11 mouse cellular contexts compared by ENCODE assay signal in genomic region chr1:171193911-171194830, GRCm38 (mm10). TPM values are rescaled to one million over a fixed set of nuclear protein-coding genes. Genes with fewer than 3 reads are reported as not detected.
DNase-seq lines count a peak whose midpoint lies in the region; ATAC-seq and TF ChIP-seq lines count a peak whose summit lies in the region.
"Had no signal": no experiment of that assay in that cellular context is flagged by ENCODE, and none has a peak within 500 bp of the region (broad histone marks: within the 10 kb centered on the region; RNA-seq: fewer than 3 reads in every experiment).

No protein-coding gene starts in this region.

- H3K27ac ChIP-seq in liver, postnatal 0 days (ENCODE audit: low read depth), result no peak overlapping the region
- H3K27ac ChIP-seq in heart, postnatal 0 days (ENCODE audit: low read depth), result peak overlapping the region; percentile 47
- no peak overlapping the region for H3K27ac ChIP-seq in midbrain, embryonic 12.5 days (replicated peaks)
- H3K27ac ChIP-seq in stomach, embryonic 16.5 days (ENCODE audit: low read length), result no peak overlapping the region
- H3K27ac ChIP-seq in kidney, adult 2 months (ENCODE audit: insufficient read depth, low read depth, low read length), result no peak overlapping the region
- H3K27ac ChIP-seq: liver, embryonic 15.5 days had no signal

- intact Hi-C loops in left cerebral cortex, postnatal 25 days (cut with DNase I), result no loop called here

- peaks cover 21% of the 10 kb centered on the region for H3K27me3 ChIP-seq in liver, postnatal 0 days (ENCODE audit: insufficient read depth, low read length)
- H3K27me3 ChIP-seq in heart, postnatal 0 days (ENCODE audit: control insufficient read depth, insufficient read depth, low read length), result no peaks in the 10 kb centered on the region
- peaks cover 48% of the 10 kb centered on the region for H3K27me3 ChIP-seq in midbrain, embryonic 12.5 days
- peaks cover 19% of the 10 kb centered on the region for H3K27me3 ChIP-seq in stomach, embryonic 16.5 days (ENCODE audit: control insufficient read depth, insufficient read depth, low read length)
- 0 out of 2 replicates have a peak, but pooled peaks cover 3% of the 10 kb centered on the region for H3K27me3 ChIP-seq in kidney, adult 2 months (replicated peaks; ENCODE audit: control insufficient read depth, insufficient read depth, low read length)

- H3K9ac ChIP-seq in liver, postnatal 0 days (replicated peaks), result no peak overlapping the region; the same call in 1 of the 2 replicates
- H3K9ac ChIP-seq in heart, postnatal 0 days (replicated peaks; ENCODE audit: low read depth, low read length), result peak overlapping the region; percentile 5; the same call in 1 of the 2 replicates
- H3K9ac ChIP-seq in midbrain, embryonic 12.5 days (replicated peaks), result no peak overlapping the region
- no peak overlapping the region for H3K9ac ChIP-seq in stomach, embryonic 16.5 days (ENCODE audit: low read length)
- H3K9ac ChIP-seq: liver, embryonic 15.5 days had no signal

- no peak overlapping the region for H3K4me3 ChIP-seq in liver, postnatal 0 days (ENCODE audit: low read depth, low read length)
- H3K4me3 ChIP-seq in heart, postnatal 0 days (ENCODE audit: low read depth, low read length), result peak overlapping the region; percentile 64
- 0 out of 2 replicates have a peak overlapping the region, but pooled peaks have one; percentile 1 for H3K4me3 ChIP-seq in midbrain, embryonic 12.5 days
- H3K4me3 ChIP-seq in stomach, embryonic 16.5 days (replicated peaks; ENCODE audit: low read length), result no peak overlapping the region
- H3K4me3 ChIP-seq in kidney, adult 2 months (ENCODE audit: insufficient read depth, low read depth, low read length), result no peak overlapping the region
- H3K4me3 ChIP-seq: liver, embryonic 15.5 days had no signal

- peaks cover 13% of the 10 kb centered on the region for H3K4me1 ChIP-seq in liver, postnatal 0 days (ENCODE audit: insufficient read depth)
- peaks cover 33% of the 10 kb centered on the region for H3K4me1 ChIP-seq in heart, postnatal 0 days (ENCODE audit: control insufficient read depth, insufficient read depth)
- peaks cover 38% of the 10 kb centered on the region for H3K4me1 ChIP-seq in midbrain, embryonic 12.5 days
- peaks cover 26% of the 10 kb centered on the region for H3K4me1 ChIP-seq in stomach, embryonic 16.5 days (ENCODE audit: control insufficient read depth, insufficient read depth, low read length)
- H3K4me1 ChIP-seq in kidney, adult 2 months (ENCODE audit: control insufficient read depth, insufficient read depth, low read length), result peaks cover 2% of the 10 kb centered on the region; the same call in 1 of the 2 replicates

- TF ChIP-seq POLR2A in kidney, adult 2 months (IDR thresholded peaks at IDR 0.05; ENCODE audit: low read depth, low read length), result no peak

- no peak for ATAC-seq in liver, postnatal 0 days
- ATAC-seq in heart, postnatal 0 days (ENCODE audit: insufficient read depth, low read depth), result no peak
- ATAC-seq in midbrain, embryonic 12.5 days (ENCODE audit: low FRiP score, low read depth), result no peak; the same call in 1 of the 2 replicates
- ATAC-seq in stomach, embryonic 16.5 days (ENCODE audit: insufficient read depth, low FRiP score), result no peak

- peak overlapping the region; percentile 49; the same call in 1 of the 2 replicates for H3K4me2 ChIP-seq in liver, postnatal 0 days (ENCODE audit: low read depth, low read length)
- peak overlapping the region; percentile 70 for H3K4me2 ChIP-seq in heart, postnatal 0 days (ENCODE audit: low read depth, low read length)
- peak overlapping the region; percentile 52 for H3K4me2 ChIP-seq in midbrain, embryonic 12.5 days (replicated peaks)
- H3K4me2 ChIP-seq in stomach, embryonic 16.5 days (ENCODE audit: low read depth, low read length), result peak overlapping the region; percentile 84

- DNase-seq in liver, postnatal 0 days, result no peak
- DNase-seq in liver, result no peak
- DNase-seq in heart, postnatal 0 days (ENCODE audit: low spot score), result no peak
- no peak for DNase-seq in testis, postnatal 14 days (ENCODE audit: low spot score)
- DNase-seq in kidney, adult 2 months, result no peak
- no peak for DNase-seq in left cerebral cortex, postnatal 25 days (ENCODE audit: low spot score in 2 of 2)
- DNase-seq: adrenal gland, postnatal 36 days had no signal

- no peak for TF ChIP-seq CTCF in liver, postnatal 0 days (IDR thresholded peaks at IDR 0.05; ENCODE audit: low read depth)
- TF ChIP-seq CTCF in heart, postnatal 0 days (IDR thresholded peaks at IDR 0.05; ENCODE audit: low read depth), result no peak
- TF ChIP-seq CTCF in kidney, adult 2 months (conservative IDR thresholded peaks at IDR 0.05; ENCODE audit: insufficient read depth, insufficient read length, low read depth, low read length), result no peak

- no peak for TF ChIP-seq EP300 in liver, postnatal 0 days (IDR thresholded peaks at IDR 0.05; ENCODE audit: low read depth)
- no peak for TF ChIP-seq EP300 in heart, postnatal 0 days (IDR thresholded peaks at IDR 0.05; ENCODE audit: low read depth)

- H3K9me3 ChIP-seq in liver, postnatal 0 days (ENCODE audit: low read length), result no peaks in the 10 kb centered on the region
- no peaks in the 10 kb centered on the region for H3K9me3 ChIP-seq in heart, postnatal 0 days (replicated peaks; ENCODE audit: control insufficient read depth, low read length)
- H3K9me3 ChIP-seq in midbrain, embryonic 12.5 days, result no peaks in the 10 kb centered on the region
- H3K9me3 ChIP-seq in stomach, embryonic 16.5 days (replicated peaks; ENCODE audit: control insufficient read depth, low read length), result no peaks in the 10 kb centered on the region
- H3K9me3 ChIP-seq: liver, embryonic 15.5 days had no signal

- 39% methylated on average over 11 of the region's 11 CpGs for WGBS in liver, postnatal 0 days (ENCODE audit: insufficient replicate concordance)
- 44% methylated on average over 11 of the region's 11 CpGs for WGBS in heart, postnatal 0 days
- WGBS in midbrain, embryonic 12.5 days, result 22% methylated on average over 11 of the region's 11 CpGs
- 33% methylated on average over 11 of the region's 11 CpGs for WGBS in stomach, embryonic 16.5 days
- 56% methylated on average over 11 of the region's 11 CpGs for WGBS in kidney, adult 2 months

- no peaks in the 10 kb centered on the region for H3K36me3 ChIP-seq in liver, postnatal 0 days (replicated peaks; ENCODE audit: insufficient read depth, low read length)
- no peaks in the 10 kb centered on the region for H3K36me3 ChIP-seq in heart, postnatal 0 days (replicated peaks; ENCODE audit: control insufficient read depth, insufficient read depth, low read length)
- H3K36me3 ChIP-seq in midbrain, embryonic 12.5 days, result no peaks in the 10 kb centered on the region
- no peaks in the 10 kb centered on the region for H3K36me3 ChIP-seq in stomach, embryonic 16.5 days (ENCODE audit: control insufficient read depth, insufficient read depth, low read length)
- no peaks in the 10 kb centered on the region for H3K36me3 ChIP-seq in kidney, adult 2 months (ENCODE audit: control insufficient read depth, insufficient read depth, low read length)
- H3K36me3 ChIP-seq: liver, embryonic 15.5 days had no signal

RNA-seq across cellular contexts. Expression of gene Pcp4l1, which starts 1.9 kb away (rescaled TPM):
- polyA plus RNA-seq in liver, postnatal 0 days (2015; fragmentation: Nextera tagmentation; extraction: Ambion mirVana), result 6.7 and 8.2 TPM in 2 replicates
- total RNA-seq in heart, postnatal 0 days (2014; rRNA removed; ENCODE audit: low replicate concordance), result 40.2 and 48.7 TPM in 2 replicates
- polyA plus RNA-seq in heart, postnatal 0 days (2015; fragmentation: Nextera tagmentation; extraction: Ambion mirVana), result 161 and 164 TPM in 2 replicates
- 20.4 and 20.8 TPM in 2 replicates for polyA plus RNA-seq in midbrain, embryonic 12.5 days (2016; fragmentation: Nextera tagmentation; extraction: Ambion mirVana)
- polyA plus RNA-seq in stomach, embryonic 16.5 days (2015; fragmentation: Nextera tagmentation; extraction: Ambion mirVana), result 44.3 and 46.4 TPM in 2 replicates
- 11.2 and 12.8 TPM in 2 replicates for polyA plus RNA-seq in kidney, adult 2 months (2012; rRNA removed)
- 100 to 1,000 TPM in 1 of 2 experiments, 10 to 100 TPM in 1; 70.0 to 130 TPM for total RNA-seq in left cerebral cortex, postnatal 25 days (2021)

RNA-seq across cellular contexts. Expression of gene Nr1i3, which starts 19.6 kb away (rescaled TPM):
- 49.6 and 53.1 TPM in 2 replicates for polyA plus RNA-seq in liver, postnatal 0 days (2015; fragmentation: Nextera tagmentation; extraction: Ambion mirVana)
- total RNA-seq in heart, postnatal 0 days (2014; rRNA removed; ENCODE audit: low replicate concordance), result not detected in 2 replicates
- polyA plus RNA-seq in heart, postnatal 0 days (2015; fragmentation: Nextera tagmentation; extraction: Ambion mirVana), result 0.27 and 0.30 TPM in 2 replicates
- 0.11 and 0.47 TPM in 2 replicates for polyA plus RNA-seq in midbrain, embryonic 12.5 days (2016; fragmentation: Nextera tagmentation; extraction: Ambion mirVana)
- polyA plus RNA-seq in stomach, embryonic 16.5 days (2015; fragmentation: Nextera tagmentation; extraction: Ambion mirVana), result 1.7 and 1.8 TPM in 2 replicates
- 0.48 and 0.67 TPM in 2 replicates for polyA plus RNA-seq in kidney, adult 2 months (2012; rRNA removed)
- under 1 TPM in 1 of 2 experiments, not detected in 1; 0.21 TPM for total RNA-seq in left cerebral cortex, postnatal 25 days (2021)
- polyA plus RNA-seq: spleen, adult 2 months had no signal

RNA-seq across cellular contexts. Expression of gene Tomm40l, which starts 28.1 kb away (rescaled TPM):
- polyA plus RNA-seq in liver, postnatal 0 days (2015; fragmentation: Nextera tagmentation; extraction: Ambion mirVana), result 5.7 and 6.6 TPM in 2 replicates
- total RNA-seq in heart, postnatal 0 days (2014; rRNA removed; ENCODE audit: low replicate concordance), result 82.0 and 97.7 TPM in 2 replicates
- 56.0 and 64.6 TPM in 2 replicates for polyA plus RNA-seq in heart, postnatal 0 days (2015; fragmentation: Nextera tagmentation; extraction: Ambion mirVana)
- 28.5 and 33.4 TPM in 2 replicates for polyA plus RNA-seq in midbrain, embryonic 12.5 days (2016; fragmentation: Nextera tagmentation; extraction: Ambion mirVana)
- 28.2 and 28.3 TPM in 2 replicates for polyA plus RNA-seq in stomach, embryonic 16.5 days (2015; fragmentation: Nextera tagmentation; extraction: Ambion mirVana)
- polyA plus RNA-seq in kidney, adult 2 months (2012; rRNA removed), result 46.4 and 51.8 TPM in 2 replicates
- total RNA-seq in left cerebral cortex, postnatal 25 days (2021), result 10 to 100 TPM; 71.8 to 89.6 TPM

RNA-seq across cellular contexts. Expression of gene Apoa2, which starts 30.7 kb away (rescaled TPM):
- 20,306 and 20,852 TPM in 2 replicates for polyA plus RNA-seq in liver, postnatal 0 days (2015; fragmentation: Nextera tagmentation; extraction: Ambion mirVana)
- total RNA-seq in heart, postnatal 0 days (2014; rRNA removed; ENCODE audit: low replicate concordance), result 14.5 TPM in 1 of 2 replicates, not detected in the other
- polyA plus RNA-seq in heart, postnatal 0 days (2015; fragmentation: Nextera tagmentation; extraction: Ambion mirVana), result 4.0 and 4.5 TPM in 2 replicates
- polyA plus RNA-seq in midbrain, embryonic 12.5 days (2016; fragmentation: Nextera tagmentation; extraction: Ambion mirVana), result 2.9 and 6.6 TPM in 2 replicates
- 257 and 347 TPM in 2 replicates for polyA plus RNA-seq in stomach, embryonic 16.5 days (2015; fragmentation: Nextera tagmentation; extraction: Ambion mirVana)
- polyA plus RNA-seq in kidney, adult 2 months (2012; rRNA removed), result 19.8 and 20.8 TPM in 2 replicates
- 1 to 10 TPM; 2.7 to 3.1 TPM for total RNA-seq in left cerebral cortex, postnatal 25 days (2021)

RNA-seq across cellular contexts. Expression of gene Fcer1g, which starts 40.0 kb away (rescaled TPM):
- polyA plus RNA-seq in liver, postnatal 0 days (2015; fragmentation: Nextera tagmentation; extraction: Ambion mirVana), result 171 and 176 TPM in 2 replicates
- 22.7 and 60.5 TPM in 2 replicates for total RNA-seq in heart, postnatal 0 days (2014; rRNA removed; ENCODE audit: low replicate concordance)
- polyA plus RNA-seq in heart, postnatal 0 days (2015; fragmentation: Nextera tagmentation; extraction: Ambion mirVana), result 24.6 TPM in 2 replicates
- polyA plus RNA-seq in midbrain, embryonic 12.5 days (2016; fragmentation: Nextera tagmentation; extraction: Ambion mirVana), result 22.3 and 28.4 TPM in 2 replicates
- polyA plus RNA-seq in stomach, embryonic 16.5 days (2015; fragmentation: Nextera tagmentation; extraction: Ambion mirVana), result 68.0 and 77.1 TPM in 2 replicates
- 35.8 and 46.8 TPM in 2 replicates for polyA plus RNA-seq in kidney, adult 2 months (2012; rRNA removed)
- total RNA-seq in left cerebral cortex, postnatal 25 days (2021), result 10 to 100 TPM; 14.9 to 15.1 TPM

Comparison
In these comparisons a context has a peak if more than half of its experiments do, and no peak if none do; other contexts are left out.
1. H3K4me3 ChIP-seq: peak in heart, postnatal 0 days (single experiment) and midbrain, embryonic 12.5 days (single experiment); none in liver, postnatal 0 days (single experiment), stomach, embryonic 16.5 days (single experiment) and kidney, adult 2 months (single experiment).
2. RNA of gene Nr1i3, which starts 19.6 kb away (polyA plus RNA-seq): 49.6 to 53.1 TPM in liver, postnatal 0 days; 1.7 to 1.8 TPM in stomach, embryonic 16.5 days, 0.48 to 0.67 TPM in kidney, adult 2 months, 0.27 to 0.30 TPM in heart, postnatal 0 days and 0.11 to 0.47 TPM in midbrain, embryonic 12.5 days; every median in the first group is over 10 times any median in the second.
3. Peak in every context shown above with its lines, with median percentiles within 50 percentile points of each other: H3K4me2 ChIP-seq.